Mouse (Mus musculus): ENCODE results near the gene Vps25.

Vps25 gene

GRCm38 (mm10) chr11:101245855-101246701 is 7.4 kb upstream of the Vps25 start, which contains the start of gene Ramp2:
Gene Ramp2, plus strand, starts transcription at chr11:101246028.
- DNase-seq, result peak; percentile 68

- no peak for DNase-seq
Observed at GRCm38 (mm10) chr11:101246702-101247012, 6.8 kb upstream of the Vps25 start.

DNA sequence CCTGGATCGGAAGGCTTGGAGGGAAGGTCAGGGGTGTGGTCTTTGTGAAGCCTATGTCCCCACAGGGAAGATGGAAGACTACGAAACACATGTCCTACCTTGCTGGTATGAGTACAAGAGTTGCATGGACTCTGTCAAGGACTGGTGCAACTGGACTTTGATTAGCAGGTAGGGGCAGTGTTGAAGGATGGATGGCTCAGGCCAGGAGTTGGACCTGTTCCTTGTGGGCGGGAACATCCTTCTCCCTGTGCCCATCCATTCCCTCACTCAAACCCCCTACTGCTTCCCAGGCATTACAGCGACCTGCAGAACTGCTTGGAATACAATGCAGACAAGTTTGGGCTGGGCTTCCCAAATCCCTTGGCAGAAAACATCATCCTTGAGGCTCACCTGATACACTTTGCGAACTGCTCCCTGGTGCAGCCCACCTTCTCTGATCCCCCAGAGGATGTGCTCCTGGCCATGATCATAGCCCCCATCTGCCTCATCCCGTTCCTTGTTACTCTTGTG is 5.9 kb upstream of the Vps25 start:
- DNase-seq, result peak; percentile 47

GRCm38 (mm10) chr11:101248258-101248994 is 5.1 kb upstream of the Vps25 start:
- peak; percentile 84 for DNase-seq

- no peak for DNase-seq
Observed at GRCm38 (mm10) chr11:101251031-101251430, 2.5 kb upstream of the Vps25 start.

DNA sequence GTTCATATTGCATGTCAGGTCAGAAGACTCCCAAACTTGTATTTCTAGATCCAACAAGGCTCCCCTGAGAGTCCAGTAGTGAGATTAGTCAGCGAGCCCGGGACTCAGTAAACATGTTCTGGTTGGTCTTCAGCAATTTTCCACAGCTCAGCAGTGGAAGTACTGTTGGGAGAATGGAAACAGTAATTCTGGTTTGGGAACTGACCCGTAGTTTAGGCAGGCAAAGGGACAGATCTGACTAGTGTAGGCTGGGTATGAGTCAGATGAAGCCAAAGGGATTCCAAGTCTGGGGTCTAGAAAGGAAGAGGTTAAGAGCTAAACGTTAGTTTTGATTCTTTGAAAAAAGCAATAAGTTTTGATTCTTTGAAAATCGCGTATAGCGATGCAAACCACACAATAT is 566 bp upstream of the Vps25 start:
- DNase-seq, result peak; percentile 18

GRCm38 (mm10) chr11:101255826-101256775 is 2.6 kb downstream of the Vps25 start:
- no peak for DNase-seq

DNA sequence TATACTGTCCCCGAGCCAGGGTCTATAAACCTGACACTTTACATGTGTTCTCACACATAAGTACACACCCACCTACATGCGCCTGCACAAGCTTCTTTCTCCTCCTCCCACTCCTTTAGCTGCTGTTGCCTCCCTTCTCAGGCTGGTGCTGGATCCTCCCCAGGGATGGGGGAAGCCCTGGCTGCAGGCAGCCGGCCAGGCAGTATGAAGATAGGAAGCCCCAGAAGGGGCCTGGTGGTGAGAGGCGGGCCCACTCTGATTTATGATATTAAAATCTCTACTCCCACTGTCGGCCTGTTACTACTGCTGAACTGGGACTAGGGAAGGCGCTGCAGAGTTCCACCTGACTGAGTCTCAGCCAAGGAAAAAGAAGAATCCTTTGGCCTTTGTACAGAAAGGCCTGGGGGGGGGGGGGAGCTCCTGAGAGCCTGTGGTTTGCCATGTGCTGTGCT is 5.8 kb downstream of the Vps25 start:
- DNase-seq, result no peak

DNA sequence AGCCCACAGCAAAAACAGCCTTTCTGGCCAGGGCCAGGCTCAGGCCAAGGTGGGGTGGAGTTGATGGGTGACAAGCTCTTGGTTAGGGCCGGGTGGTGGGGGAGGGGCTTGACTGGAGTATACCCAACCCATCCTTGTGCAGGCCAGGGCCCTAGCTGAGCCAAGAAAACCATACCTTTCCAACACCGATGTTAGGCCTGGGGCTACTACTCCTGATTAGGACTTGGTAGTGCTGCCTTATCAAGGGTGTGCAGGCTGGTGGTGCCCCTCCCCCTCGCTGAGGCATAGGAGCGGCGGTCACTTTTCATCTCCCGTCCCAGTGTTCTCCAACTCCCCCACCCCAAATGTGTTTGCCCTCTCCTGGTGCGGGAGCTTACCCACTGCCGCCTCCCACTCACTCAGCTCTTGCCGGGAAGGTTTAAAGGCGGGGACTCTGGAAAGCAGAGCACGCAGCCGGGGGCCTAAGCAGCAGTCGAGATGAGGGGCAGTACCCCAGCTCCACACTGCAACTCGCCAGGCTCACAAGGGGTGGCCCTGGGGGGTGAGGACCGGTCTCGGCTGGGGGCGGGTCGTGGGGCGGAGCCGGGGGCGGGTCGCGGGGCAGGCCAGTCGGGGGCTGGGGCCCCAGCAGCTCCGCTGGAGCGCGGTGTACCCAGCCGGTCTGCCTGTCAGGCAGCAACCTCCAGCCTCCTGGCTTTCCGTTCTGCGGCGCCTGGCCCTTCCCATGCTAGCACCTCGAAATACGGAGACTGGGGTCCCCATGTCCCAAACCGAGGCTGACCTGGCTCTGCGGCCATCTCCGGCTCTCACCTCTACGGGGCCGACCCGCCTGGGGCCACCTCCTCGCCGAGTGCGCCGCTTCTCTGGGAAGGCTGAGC is 6.7 kb downstream of the Vps25 start, which contains the start of gene Wnk4:
Gene Wnk4, plus strand, starts transcription at position 620 of the 878 bp plus-strand sequence.
- DNase-seq, result peak; percentile 84

DNA sequence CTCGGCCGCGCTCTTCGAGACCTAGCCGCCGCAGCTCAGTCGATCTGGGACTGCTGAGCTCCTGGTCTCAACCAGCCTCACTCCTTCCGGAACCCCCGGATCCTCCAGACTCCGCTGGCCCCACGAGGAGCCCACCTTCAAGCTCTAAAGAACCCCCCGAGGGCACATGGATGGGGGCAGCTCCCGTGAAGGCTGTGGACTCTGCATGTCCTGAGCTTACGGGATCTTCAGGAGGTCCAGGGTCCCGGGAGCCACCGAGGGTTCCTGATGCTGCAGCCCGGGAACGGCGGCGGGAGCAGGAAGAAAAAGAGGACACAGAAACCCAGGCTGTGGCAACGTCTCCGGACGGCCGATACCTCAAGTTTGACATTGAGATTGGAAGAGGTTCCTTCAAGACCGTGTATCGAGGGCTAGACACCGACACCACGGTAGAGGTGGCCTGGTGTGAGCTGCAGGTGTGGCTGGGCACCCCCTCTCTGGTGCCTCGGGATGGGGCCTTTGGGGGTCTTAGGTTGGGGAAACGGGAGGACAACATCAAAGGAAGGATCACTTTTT is 7.4 kb downstream of the Vps25 start:
- DNase-seq, result peak; percentile 60

GRCm38 (mm10) chr11:101262272-101262967 is 8.9 kb downstream of the Vps25 start:
- DNase-seq, result no peak

DNA sequence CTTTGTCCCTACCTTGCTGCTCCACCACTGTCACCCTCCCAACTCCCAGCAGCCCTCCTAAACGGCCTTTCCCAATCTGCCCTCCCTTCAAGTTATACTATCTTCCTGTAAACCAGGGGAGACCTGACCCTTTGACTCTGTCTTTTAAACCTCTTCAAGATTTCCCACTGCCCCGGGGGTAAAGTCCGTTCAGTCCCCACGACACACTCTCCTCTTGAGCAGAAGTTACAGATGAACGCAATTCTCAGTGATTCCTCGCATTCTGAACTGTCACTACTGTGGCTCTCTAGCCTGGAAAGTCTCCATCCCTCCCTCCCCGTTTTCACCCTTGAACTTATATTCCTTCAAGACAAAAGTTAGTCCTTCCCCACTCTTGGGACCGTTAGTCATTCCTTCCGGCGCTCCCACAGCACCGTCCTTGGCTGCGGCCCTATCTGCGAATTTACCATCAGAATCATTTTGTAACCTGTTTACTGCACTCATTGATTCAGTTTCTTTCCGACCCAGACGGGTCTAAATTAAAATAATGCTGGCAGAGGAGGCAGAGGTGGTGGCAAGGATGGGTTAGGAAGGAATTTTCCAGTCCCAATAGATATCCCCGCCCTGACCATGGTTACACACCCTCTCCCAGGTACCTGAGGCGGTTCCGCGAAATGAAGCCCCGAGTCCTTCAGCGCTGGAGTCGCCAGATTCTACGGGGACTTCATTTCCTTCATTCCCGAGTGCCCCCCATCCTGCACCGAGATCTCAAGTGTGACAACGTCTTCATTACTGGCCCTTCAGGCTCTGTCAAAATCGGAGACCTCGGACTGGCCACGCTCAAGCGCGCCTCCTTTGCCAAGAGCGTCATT is 9.9 kb downstream of the Vps25 start:
- peak; percentile 32 for DNase-seq

GRCm38 (mm10) chr11:101263989-101264280 is 10.4 kb downstream of the Vps25 start:
- DNase-seq, result no peak

- DNase-seq, result no peak
Observed at GRCm38 (mm10) chr11:101264954-101265471, 11.5 kb downstream of the Vps25 start.

GRCm38 (mm10) chr11:101265906-101266305 is 12.4 kb downstream of the Vps25 start:
- DNase-seq, result no peak

- no peak for DNase-seq
Observed at GRCm38 (mm10) chr11:101269577-101270116, 16.1 kb downstream of the Vps25 start.

- no peak for DNase-seq
Observed at GRCm38 (mm10) chr11:101272446-101272845, 18.9 kb downstream of the Vps25 start.

DNA sequence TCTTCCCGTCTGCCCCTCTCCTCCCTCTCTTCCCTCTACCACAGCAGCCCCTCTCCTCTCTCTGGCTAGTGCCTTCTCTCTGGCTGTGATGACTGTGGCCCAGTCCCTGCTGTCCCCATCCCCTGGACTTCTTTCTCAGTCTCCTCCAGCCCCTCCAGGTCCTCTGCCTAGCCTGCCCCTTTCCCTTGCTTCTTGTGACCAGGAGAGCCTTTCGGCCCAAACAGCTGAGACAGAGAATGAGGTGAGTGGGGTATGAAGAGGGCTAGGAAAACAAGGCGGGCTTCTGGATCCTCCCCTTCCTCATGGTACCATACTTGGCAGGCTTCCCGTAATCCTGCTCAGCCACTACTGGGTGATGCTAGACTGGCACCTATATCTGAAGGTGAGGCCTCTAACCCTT is 21.8 kb downstream of the Vps25 start:
- no peak for DNase-seq
